Mouse (Mus musculus): Measurements from ENCODE around the gene Nbea.

The Nbea gene

DNA sequence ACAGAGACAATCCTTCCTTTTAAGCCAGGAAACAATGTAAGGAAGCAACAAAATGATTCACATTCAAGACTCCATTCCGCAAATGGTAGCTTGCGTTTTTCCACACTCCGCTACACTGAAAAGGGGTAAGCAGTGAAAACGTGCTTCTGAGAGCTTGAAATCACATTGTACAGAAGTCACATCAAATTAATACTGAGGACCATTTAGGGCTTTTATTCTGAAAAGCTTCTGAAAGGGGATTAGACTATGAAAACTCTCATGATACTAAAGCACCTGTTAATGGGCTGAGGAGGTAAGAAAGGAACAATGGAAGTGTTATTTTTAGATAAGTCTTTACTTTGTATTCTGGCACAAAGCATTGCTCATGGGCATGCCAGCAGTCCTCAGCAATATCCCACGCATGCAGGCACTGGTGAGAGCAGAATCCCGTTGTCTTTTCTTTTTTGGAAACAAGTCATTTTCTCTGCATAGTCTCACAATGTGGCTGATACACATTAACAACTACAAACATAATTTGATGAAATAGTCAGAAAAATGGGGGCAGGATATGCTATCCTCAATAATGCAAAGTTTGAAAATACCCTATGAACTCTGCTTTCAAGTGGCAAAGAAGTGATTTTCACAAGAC is 428.4 kb downstream of the Nbea start:
- in situ Hi-C loops (cut with MboI, MseI), result no loop called here

DNA sequence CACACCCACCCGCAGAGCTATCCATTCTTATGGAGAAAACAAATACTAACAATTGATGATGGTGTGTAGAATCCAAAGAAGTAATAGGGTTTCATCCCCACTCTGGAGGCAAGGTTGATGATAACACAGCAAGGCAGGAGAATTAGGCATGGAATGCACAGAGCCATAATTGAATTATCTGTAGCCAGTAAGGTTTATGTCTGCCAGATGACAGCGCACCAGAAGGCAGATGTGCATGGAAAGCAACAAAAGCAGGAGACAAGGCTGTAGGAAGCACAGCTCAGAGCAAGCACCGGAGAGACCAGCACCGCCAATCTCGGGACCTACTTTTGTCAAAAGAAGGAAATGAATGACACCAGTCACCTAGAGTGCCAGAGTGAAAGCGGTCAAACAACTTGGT is 429.6 kb downstream of the Nbea start:
- in situ Hi-C loops (cut with MboI, MseI), result no loop called here

DNA sequence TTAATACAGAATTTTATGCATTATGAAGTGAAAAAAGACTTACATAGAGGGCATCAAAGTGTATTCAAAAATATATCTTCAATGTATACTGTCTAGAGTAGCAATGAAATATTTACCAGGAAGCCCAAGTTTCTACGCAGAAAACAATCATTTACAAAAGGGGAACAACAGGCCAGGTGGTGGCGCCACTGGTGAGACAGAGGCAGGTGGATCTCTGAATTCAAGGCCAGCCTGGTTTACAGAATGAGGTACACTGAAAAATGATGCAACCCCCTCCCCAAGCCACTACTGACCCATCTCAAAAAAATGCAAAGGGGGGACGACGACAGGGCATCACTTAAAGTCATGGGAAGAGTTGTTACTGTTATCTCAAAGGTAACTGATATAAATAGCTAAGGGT is 430.9 kb downstream of the Nbea start:
- in situ Hi-C loops (cut with MboI, MseI), result no loop called here

DNA sequence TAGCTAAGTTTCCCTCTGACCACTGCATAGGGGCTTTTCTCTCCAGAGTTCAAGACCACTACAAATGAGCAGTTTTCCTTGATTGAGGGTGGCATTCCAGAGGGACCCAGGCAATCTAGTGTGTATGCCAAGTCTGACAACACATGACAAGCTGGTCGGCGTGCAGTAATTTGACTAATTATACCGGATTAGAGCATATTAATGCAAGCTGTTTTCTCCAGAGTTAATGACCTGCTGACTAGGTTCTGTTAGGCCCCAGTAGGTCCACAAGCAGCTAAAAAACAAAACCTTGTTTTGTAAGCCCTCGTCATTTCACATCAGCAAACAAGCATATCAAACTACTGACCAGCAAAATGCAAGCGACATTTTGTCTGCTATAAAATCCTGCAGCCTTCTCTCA is 432.1 kb downstream of the Nbea start:
- in situ Hi-C loops (cut with MboI, MseI), result no loop called here

DNA sequence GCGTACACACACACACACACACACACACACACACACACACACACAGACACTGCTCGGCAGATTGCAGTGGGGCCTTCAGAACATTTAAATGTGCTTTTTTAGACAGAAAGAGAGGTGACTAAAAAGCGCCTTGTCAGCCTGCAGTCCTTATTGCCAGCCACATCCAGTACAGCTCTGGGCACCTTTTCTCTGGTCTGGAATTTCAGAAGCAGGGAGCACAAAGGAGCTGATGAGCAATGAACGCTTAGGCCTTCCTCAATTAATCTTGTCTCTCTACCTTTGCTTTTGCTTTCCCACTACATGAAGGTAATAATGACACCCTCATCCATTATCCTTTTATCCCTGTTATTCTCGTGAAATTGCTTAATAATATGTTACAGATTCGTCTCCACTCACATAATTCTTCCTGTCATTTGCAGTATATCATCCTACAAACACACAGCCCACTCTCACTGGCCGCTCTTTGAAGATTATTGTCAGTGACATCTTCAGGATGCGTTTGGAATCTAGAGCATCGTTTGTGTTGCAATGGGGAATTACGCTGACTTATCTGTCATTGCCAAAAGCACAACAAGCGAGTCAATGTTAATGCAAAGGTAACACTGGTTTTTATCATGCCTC is 432.9 kb downstream of the Nbea start:
- in situ Hi-C loops (cut with MboI, MseI), result no loop called here

DNA sequence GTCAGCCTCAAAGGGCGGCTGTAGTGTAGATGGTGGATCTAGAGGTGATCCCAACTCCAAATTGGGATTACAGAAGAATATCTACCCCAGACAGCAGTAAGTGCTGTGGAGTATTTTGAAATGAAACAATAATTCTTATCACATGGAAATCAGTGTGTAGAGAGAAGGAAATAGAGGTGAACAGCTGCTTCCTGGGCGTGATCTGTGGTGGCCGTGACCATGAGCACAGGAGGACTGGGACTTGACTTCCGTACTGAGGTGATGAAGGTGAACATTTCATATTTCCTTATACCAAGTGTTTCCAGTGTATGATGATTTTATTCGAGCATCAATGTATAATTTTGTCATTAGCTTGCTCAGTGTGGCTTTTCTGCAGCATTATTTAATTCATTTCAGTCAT is 439.6 kb downstream of the Nbea start:
- in situ Hi-C loops (cut with MboI, MseI), result no loop called here

DNA sequence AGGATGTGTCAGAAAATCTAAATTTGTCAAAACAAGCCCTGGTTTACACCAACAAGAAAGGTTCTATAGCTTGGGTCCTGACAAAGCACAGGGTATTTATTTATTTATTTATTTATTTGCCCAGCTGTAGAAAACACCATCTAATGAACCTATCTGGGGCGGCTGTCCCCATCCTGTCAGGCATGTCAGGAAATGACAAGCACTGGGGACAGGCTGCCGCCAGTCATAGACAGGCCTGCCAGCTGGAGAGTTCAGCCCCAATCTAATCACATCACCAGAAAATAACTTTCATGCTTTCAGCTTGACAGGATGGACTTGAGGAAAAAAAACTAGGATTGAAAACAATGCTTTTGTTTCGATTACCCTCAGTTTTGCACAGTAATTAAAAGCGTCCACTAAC is 440.8 kb downstream of the Nbea start:
- in situ Hi-C loops (cut with MboI, MseI), result no loop called here

DNA sequence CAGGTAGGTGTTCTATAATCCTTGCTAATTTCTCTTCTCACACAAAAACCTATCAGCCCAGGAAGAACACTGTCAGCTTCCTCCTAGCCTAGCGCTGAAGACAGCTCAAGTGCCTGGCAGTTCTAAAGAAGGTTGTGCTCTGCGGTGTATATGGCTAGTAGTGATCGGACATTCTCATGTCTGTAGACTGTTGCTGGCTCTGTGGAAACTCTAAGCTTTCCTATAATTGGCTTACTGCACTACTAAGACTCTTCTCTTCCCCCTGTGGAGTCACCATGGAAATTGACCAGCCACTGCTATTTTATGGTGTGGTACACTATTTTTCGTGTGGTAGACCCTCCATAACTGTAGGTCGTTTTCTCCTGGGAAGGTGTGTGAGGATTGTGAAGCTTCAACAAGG is 441.3 kb downstream of the Nbea start:
- in situ Hi-C loops (cut with MboI, MseI), result no loop called here

DNA sequence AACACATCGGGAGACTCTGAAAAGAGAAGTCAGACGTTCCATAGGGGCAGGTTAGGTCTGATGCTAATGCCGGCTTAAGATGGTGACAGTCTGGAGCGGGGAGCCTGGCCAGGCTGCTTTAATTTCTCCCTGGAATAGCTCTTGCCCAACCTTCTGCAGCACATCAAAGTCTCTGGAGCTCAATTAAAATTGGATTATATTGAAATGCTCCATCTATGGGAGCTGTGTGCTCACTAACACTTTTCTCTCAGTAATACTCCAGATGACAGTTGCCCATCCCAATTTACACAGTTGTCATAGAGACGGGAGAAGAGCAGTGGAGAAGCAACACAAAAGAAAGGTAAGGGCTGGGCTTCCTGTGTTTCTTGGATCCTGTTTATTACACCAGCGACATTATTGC is 442.1 kb downstream of the Nbea start:
- in situ Hi-C loops (cut with MboI, MseI), result no loop called here

DNA sequence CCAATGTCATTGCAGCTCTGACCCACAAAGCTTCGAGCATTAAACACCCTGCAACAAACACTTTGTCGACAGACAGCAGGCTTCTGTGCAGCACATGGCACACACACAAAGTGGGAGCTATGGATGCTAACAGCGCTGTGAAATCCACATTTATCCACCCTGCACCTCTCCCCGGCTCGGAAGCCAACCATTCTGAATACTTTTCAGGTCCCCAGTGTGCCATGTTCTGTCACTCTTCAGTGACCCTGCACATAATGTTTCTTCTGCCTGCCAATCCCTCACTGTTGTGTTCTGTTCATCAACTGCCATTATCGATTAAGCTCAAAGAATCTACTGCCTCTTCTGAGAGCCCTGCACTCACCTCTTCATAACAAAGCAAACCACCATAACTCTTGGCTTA is 449.8 kb downstream of the Nbea start:
- in situ Hi-C loops (cut with MboI, MseI), result no loop called here

DNA sequence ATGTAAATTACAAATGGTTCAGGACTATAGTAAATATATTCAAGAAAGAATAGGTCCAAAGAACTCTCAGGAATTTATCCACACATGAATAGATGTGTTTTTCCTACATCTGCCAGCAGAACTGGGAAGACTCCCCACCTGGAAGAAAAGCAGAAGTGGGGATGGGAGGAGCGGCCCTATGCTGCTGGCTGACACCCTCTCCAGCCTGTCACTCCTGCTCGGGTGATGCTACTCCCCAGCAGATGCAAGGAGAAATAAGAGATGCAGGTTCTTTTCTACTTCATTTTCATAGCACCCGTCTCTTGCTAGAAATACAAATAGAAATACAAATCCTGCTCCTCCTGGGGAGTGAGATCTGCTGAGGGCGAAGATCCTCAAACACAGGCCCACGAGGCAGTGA is 453.0 kb downstream of the Nbea start:
- in situ Hi-C loops (cut with MboI, MseI), result no loop called here

DNA sequence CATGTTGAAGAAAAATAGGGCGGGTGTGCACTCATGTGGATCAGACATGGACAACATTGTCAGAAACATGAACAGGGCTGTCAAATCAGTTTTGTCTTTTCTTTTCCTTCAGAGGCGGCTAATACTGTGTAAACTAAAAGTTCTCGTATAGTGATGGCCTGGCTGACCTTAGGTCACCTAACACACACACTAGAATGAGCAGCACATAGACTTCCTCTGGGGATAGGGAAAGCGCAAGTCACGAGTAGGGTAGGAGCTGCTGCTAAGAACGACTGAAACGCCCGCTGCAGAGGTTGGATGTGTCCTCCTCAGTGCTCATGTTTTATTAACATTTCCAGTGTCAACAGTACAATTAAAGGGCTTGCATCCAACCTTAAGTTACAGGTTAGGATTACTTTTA is 453.4 kb downstream of the Nbea start:
- in situ Hi-C loops (cut with MboI, MseI), result no loop called here

DNA sequence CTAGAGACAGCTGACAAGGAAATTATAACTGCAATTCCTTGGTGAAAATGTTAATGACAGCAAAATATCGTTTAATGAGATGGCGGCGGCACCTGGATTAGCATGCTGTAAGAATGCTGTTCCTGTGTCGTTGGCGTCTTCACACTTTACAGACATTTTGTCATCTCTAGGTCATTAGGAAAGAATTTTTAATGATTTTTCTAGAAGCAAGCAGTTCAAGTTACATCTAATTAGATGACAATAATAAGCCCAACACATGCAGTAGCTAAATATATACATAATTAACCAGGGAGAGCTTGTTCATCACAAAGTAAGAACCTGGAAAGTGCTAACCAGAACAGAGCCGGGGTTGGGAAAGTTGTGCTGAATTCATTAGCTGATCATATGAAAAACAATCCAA is 469.2 kb downstream of the Nbea start:
- in situ Hi-C loops (cut with MboI, MseI), result no loop called here

DNA sequence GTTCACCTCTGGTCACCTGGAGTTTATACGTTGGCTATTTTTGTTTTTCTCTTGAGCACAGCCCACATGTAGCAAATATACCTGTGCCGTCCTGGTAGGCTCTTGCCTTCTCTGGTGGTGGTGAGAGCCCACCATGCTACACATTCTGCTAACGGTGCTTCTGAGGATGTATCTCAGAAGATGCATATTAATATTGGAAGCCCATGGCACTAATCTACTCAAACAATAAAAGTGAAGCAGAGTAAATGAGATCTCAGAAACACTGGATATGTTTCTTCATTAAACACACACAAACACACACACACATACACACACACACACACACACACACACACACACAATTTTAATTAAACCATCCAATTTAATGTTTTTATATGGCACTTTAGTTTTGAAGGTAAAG is 469.6 kb downstream of the Nbea start:
- in situ Hi-C loops (cut with MboI, MseI), result no loop called here

DNA sequence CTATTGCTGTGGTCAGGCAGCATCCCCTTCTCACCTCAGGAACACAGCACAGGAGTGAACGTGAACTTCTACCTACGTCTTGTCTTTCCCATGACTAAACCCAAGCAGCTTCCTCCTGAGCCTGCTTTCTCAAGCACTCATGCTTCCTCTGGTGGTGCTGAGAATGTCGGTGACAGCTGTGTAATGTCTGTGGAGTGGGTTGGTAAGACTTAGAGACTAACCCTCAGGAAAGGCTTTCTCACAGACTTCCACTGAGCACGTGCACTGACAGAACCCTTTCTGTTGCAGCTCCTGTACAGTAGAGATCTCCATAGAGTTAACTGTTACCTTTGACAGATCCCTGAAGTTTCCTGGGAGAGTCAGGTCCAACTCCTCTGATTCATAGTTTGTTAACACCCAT is 473.2 kb downstream of the Nbea start:
- in situ Hi-C loops (cut with MboI, MseI), result no loop called here

DNA sequence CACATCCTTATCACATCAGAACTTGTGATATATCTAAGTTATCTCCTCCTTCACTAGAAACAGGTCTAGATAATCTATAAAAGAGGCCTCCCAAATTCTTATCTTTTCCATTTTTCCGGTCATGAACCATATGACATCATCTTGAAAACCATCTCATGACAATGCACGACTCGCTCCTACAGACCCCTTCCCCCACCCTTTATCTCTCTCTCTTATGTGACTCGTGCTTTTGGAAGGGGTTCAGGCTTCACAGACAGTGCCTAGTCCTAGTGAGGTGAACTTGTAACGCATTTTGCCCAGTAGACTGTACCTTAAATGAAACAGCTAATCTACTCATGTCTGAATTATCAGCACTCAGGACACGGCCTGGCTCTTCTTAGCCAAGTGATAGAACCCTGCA is 481.9 kb downstream of the Nbea start:
- in situ Hi-C loops (cut with MboI, MseI), result no loop called here

DNA sequence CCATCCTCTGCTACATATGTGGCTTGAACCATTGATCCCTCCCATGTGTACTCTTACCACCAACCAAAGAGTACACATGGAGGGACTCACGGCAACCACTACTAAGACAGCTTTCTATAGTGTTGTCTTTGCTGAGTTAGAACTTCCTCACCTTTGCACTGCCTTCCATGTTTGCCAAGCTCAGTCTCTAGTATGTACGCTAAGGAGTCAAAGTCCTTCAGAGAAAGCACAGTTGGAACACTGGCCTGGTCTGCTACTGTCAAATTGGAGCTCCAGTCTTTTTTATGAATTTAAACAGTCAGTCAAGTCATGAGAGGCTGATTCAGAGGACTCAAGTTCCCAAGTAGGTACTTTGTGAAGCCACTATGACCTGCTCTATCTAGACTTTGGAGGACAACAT is 486.3 kb downstream of the Nbea start:
- in situ Hi-C loops (cut with MboI, MseI), result no loop called here

DNA sequence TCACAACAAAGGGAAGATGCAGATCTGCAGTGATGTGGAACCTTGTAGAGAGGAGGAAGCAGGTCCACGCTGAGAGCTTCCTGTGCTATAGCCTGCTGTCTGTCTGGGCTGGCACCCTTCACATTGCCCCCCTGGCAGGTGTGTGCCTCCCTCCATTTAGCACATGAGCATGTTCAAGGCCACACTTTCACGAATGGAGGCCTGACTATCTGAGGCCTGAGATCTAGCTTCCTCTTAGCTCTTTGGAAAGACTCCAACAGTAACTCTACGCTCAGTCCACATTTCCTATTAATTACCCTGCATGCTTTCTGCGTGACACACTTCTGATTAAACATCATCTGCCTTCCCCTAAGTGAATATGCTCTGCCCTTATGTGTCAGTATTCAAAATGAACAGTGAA is 490.4 kb downstream of the Nbea start:
- in situ Hi-C loops (cut with MboI, MseI), result no loop called here

DNA sequence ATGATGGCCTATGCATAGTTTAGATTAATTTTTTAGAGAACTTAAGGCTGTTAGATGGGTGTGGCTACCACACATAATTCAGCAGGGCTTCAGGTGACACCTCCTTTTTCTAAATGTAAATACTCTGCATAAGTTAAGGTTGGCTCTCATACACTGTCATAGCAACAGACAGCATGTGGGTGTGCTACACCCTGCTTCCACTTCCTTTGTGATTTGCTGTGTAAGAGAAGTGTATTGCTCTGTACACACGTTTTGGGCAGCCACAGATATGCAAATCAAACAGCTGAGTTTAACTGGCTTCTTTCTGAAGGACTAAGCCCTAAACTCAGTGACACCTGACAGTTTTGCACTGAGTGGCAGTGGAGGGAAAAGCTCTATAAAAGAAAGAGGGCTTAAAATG is 495.4 kb downstream of the Nbea start:
- in situ Hi-C loops (cut with MboI, MseI), result loop anchor here (10.0 kb wide), 1 partner anchor 577 kb away; no protein-coding TSS in a partner anchor

DNA sequence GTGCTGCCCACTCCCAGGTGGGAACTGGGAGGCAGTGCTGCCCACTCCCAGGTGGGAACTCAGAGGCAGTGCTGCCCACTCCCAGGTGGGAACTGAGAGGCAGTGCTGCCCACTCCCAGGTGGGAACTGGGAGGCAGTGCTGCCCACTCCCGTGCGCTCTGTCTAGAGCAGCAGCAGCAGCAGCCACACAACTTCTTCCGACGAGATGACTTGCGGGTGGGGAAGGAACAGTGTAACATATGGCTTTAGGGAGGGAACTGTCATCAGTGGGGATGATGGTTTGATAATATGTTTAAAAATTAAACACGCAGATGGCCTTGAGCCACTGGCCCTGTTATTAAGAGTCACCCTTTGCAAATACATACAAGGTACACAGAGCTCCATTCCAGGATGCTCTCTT is 496.5 kb downstream of the Nbea start:
- in situ Hi-C loops (cut with MboI, MseI), result loop anchor here (10.0 kb wide), 1 partner anchor 578 kb away; no protein-coding TSS in a partner anchor

DNA sequence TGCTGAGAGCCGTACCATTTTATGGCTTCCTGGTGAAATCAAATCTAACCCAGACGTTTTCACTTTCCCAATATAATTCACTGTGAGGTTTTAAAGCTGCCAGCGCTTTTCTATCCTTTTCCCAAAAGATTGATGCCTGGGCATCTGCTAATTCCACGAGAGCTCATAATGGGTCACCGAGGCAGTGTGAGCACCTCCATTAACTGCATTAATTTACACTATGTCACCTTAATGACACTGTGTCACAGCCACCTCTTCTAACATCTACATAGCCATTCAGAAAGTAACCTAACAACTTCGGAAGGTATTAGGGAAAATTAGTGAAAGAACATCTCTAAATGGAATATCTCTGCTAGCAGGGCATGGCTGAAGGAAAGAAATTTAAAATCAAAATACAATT is 497.9 kb downstream of the Nbea start:
- in situ Hi-C loops (cut with MboI, MseI), result loop anchor here (10.0 kb wide), 1 partner anchor 579 kb away; no protein-coding TSS in a partner anchor

DNA sequence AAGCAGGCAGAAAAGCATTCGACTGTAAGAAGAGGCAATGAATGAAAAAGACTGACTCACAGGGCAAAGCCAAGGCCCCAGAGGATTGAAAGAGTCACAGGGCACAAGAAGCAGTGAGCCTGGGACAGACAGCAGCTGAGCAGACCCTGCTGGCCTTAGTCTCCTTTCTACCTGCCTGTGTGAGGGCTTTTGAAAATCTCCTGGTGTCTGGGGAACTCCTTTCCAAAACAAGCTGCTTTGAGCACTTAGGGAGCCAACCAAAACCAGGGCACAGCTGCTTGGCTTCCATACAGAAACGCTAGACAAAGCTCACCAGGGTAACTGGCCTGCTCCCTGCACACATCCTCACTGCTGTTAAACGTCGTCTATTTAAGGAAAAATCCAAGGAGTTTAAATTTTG is 498.6 kb downstream of the Nbea start:
- in situ Hi-C loops (cut with MboI, MseI), result loop anchor here (10.0 kb wide), 1 partner anchor 580 kb away; no protein-coding TSS in a partner anchor

DNA sequence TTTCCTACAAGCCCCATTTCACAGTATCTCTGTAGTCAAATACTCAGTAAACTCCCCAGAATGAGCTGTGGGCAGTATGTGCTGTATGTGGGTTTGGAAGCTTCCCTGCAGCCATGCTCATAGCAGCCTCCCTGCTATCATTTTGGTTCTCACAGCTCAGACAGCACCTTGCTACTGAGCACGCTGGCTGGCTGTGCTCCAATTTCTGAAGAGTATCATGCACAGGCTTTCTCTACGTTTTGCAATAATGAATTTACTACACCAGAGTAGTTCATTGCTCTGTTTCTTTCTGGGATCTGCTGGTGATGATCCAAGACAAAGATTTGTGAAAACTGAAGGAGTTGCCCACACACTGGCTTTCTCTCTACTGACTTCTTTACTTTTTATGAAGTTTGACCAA is 505.8 kb downstream of the Nbea start:
- in situ Hi-C loops (cut with MboI, MseI), result no loop called here

DNA sequence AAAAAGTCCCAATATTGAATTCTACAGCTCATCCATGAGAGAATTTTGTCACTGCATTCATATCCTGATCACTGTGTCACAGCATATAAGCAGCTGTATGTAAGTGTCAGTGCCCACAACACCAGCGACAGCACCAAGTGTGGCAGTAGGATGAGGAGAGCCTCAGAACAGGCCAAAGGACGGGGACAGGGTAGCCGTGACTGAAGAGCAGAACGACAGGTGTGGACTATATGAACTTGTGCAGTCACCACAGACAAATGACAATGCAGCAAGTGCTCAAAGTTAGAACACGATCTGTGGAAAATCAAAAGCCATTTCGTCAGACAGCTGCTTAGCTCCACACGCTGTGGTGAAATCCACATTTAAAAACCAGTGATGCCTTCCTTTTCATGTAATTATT is 509.3 kb downstream of the Nbea start:
- in situ Hi-C loops (cut with MboI, MseI), result loop anchor here (25.0 kb wide), 1 partner anchor 287 kb away; no protein-coding TSS in a partner anchor

All from regulatory T cell (primary cell).